Mouse (Mus musculus): ENCODE results near the gene Olfr957. TPM values are rescaled to one million over a fixed set of nuclear protein-coding genes. Genes with fewer than 3 reads are reported as not detected.

Gene Olfr957
- polyA plus RNA-seq, 1 experiment from 2014 or later = not detected

DNA sequence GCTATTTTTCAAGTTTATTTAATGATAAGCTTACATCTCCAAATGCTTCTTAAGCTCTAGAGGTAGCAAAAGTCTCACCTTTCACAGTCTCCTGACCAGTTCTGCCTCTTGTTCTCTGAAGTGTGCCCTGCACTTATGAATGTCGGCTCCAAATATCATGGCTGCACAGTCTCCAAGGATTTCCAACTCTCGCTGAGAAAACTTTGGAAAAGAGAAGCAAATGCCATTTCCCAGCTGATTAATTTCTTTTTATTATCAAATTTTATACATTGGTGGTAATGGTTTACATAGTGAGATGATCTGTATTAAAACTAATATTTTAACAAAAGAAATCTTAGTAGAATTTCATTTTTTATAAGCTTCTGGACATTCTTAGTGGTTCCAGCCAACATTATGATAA, 21.7 kb downstream of the Olfr957 start, which contains the start of gene Olfr44:
Gene Olfr44 (minus strand): TSS at position 101 of the 400 bp plus-strand sequence.
- Histone ChIP-seq H3K9me3 (ENCODE audit: control insufficient read depth, low read length) (no peaks in the 10 kb centered on the region), H3K27ac (ENCODE audit: low read depth, low read length) (no peak within 1 kb of the TSS), H3K27me3 (replicated peaks; ENCODE audit: control insufficient read depth, insufficient read depth, low read length) (no peaks in the 10 kb centered on the region), H3K36me3 (ENCODE audit: control insufficient read depth, insufficient read depth, low read length) (no peaks in the 10 kb centered on the region), H3K9ac (ENCODE audit: low read depth, low read length) (no peak within 1 kb of the TSS), H3K4me3 (ENCODE audit: low read length) (no peak within 1 kb of the TSS), H3K4me1 (ENCODE audit: control insufficient read depth, insufficient read depth, low read depth, low read length) (no peaks in the 10 kb centered on the region), H3K4me2 (ENCODE audit: low read length) (no peak within 1 kb of the TSS)
- no peak for ATAC-seq
- WGBS = 96% methylated on average over 2 of the region's 2 CpGs

- Histone ChIP-seq H3K9me3 (ENCODE audit: control insufficient read depth, low read length) (no peaks in the 10 kb centered on the region), H3K4me1 (ENCODE audit: control insufficient read depth, insufficient read depth, low read depth, low read length) (no peaks in the 10 kb centered on the region), H3K27me3 (replicated peaks; ENCODE audit: control insufficient read depth, insufficient read depth, low read length) (no peaks in the 10 kb centered on the region), H3K9ac (ENCODE audit: low read depth, low read length) (no peak within 1 kb of the TSS), H3K27ac (ENCODE audit: low read depth, low read length) (no peak within 1 kb of the TSS), H3K4me2 (ENCODE audit: low read length) (no peak within 1 kb of the TSS), H3K4me3 (ENCODE audit: low read length) (no peak within 1 kb of the TSS), H3K36me3 (ENCODE audit: control insufficient read depth, insufficient read depth, low read length) (no peaks in the 10 kb centered on the region)
- WGBS = 55% methylated on average over 1 of the region's 1 CpGs
- ATAC-seq = no peak
Measured at GRCm38 (mm10) chr9:39471844-39472243, 43.8 kb downstream of the Olfr957 start, which contains the start of gene Olfr955. Gene Olfr955, minus strand, starts transcription at chr9:39471944.

Other genes starting within 250 kb of the Olfr957 start
- not detected in 2 replicates for gene Olfr945, start 239.0 kb downstream of the Olfr957 start, polyA plus RNA-seq (2015; fragmentation: Nextera tagmentation; extraction: Ambion mirVana)
- gene Olfr948, start 189.8 kb downstream of the Olfr957 start, polyA plus RNA-seq (2015; fragmentation: Nextera tagmentation; extraction: Ambion mirVana) = not detected in 2 replicates
- not detected in 2 replicates for gene Olfr951, start 128.4 kb downstream of the Olfr957 start, polyA plus RNA-seq (2015; fragmentation: Nextera tagmentation; extraction: Ambion mirVana)
- gene Olfr952, start 88.7 kb downstream of the Olfr957 start, polyA plus RNA-seq (2015; fragmentation: Nextera tagmentation; extraction: Ambion mirVana) = not detected in 2 replicates
- gene Olfr954, start 59.1 kb downstream of the Olfr957 start, polyA plus RNA-seq (2015; fragmentation: Nextera tagmentation; extraction: Ambion mirVana) = not detected in 2 replicates
- not detected in 2 replicates for gene Olfr955, start 43.9 kb downstream of the Olfr957 start, polyA plus RNA-seq (2015; fragmentation: Nextera tagmentation; extraction: Ambion mirVana)
- gene Olfr44, start 21.8 kb downstream of the Olfr957 start, polyA plus RNA-seq (2015; fragmentation: Nextera tagmentation; extraction: Ambion mirVana) = not detected in 2 replicates
- not detected in 2 replicates for gene Olfr958, start 38.2 kb upstream of the Olfr957 start, polyA plus RNA-seq (2015; fragmentation: Nextera tagmentation; extraction: Ambion mirVana)
- gene Olfr959, start 59.8 kb upstream of the Olfr957 start, polyA plus RNA-seq (2015; fragmentation: Nextera tagmentation; extraction: Ambion mirVana) = not detected in 2 replicates
- 218 and 230 TPM in 2 replicates for gene AW551984, start 88.6 kb upstream of the Olfr957 start, polyA plus RNA-seq (2015; fragmentation: Nextera tagmentation; extraction: Ambion mirVana)
- gene Olfr148, start 94.8 kb upstream of the Olfr957 start, polyA plus RNA-seq (2015; fragmentation: Nextera tagmentation; extraction: Ambion mirVana) = not detected in 2 replicates
- gene Olfr960, start 105.6 kb upstream of the Olfr957 start, polyA plus RNA-seq (2015; fragmentation: Nextera tagmentation; extraction: Ambion mirVana) = not detected in 2 replicates
- not detected in 2 replicates for gene Olfr961, start 129.3 kb upstream of the Olfr957 start, polyA plus RNA-seq (2015; fragmentation: Nextera tagmentation; extraction: Ambion mirVana)
- not detected in 2 replicates for gene Olfr963, start 151.4 kb upstream of the Olfr957 start, polyA plus RNA-seq (2015; fragmentation: Nextera tagmentation; extraction: Ambion mirVana)
- gene Olfr149, start 191.3 kb upstream of the Olfr957 start, polyA plus RNA-seq (2015; fragmentation: Nextera tagmentation; extraction: Ambion mirVana) = not detected in 2 replicates
- gene Olfr965, start 195.5 kb upstream of the Olfr957 start, polyA plus RNA-seq (2015; fragmentation: Nextera tagmentation; extraction: Ambion mirVana) = not detected in 2 replicates
- not detected in 2 replicates for gene Olfr150, start 215.2 kb upstream of the Olfr957 start, polyA plus RNA-seq (2015; fragmentation: Nextera tagmentation; extraction: Ambion mirVana)
- gene Olfr967, start 230.4 kb upstream of the Olfr957 start, polyA plus RNA-seq (2015; fragmentation: Nextera tagmentation; extraction: Ambion mirVana) = not detected in 2 replicates

Data from hindbrain, embryonic 16.5 days (tissue).